Mouse (Mus musculus) spleen, adult 2 months (tissue): ENCODE measurements around the gene Cd200r3. TPM values are rescaled to one million over a fixed set of nuclear protein-coding genes. Genes with fewer than 3 reads are reported as not detected.
A peak's percentile ranks its signal among the peaks of the same experiment; 100 is the strongest.

ENCODE experiments used
- DNase-seq, 2 experiments: peaks; one replicate each; pipeline versions ENCODE4 v3.0.0 to v3.0.0-alpha.2; 2012 to 2021; ENCODE audit warnings: low spot score in 2 of 2, low read depth in 1 of 2
- H3K27ac ChIP-seq: fragments of 200-500 bp; 2 replicates; pipeline ENCODE4 v1.5.1; 2012; ENCODE audit warnings: low read length, inconsistent platforms; ENCODE audit not compliant: insufficient read depth
- H3K27me3 ChIP-seq: fragments of 200-500 bp; 2 replicates; pipeline ENCODE4 v1.6.1; 2012; ENCODE audit warnings: mild to moderate bottlenecking, moderate library complexity, low read length, inconsistent platforms; ENCODE audit not compliant: control insufficient read depth, insufficient read depth
- H3K36me3 ChIP-seq: fragments of 200-500 bp; 2 replicates; pipeline ENCODE4 v1.6.1; 2012; ENCODE audit warnings: mild to moderate bottlenecking, low read length, inconsistent platforms; ENCODE audit not compliant: control insufficient read depth, insufficient read depth
- H3K4me1 ChIP-seq: fragments of 200-500 bp; 2 replicates; pipeline ENCODE4 v1.6.1; 2011; ENCODE audit warnings: inconsistent platforms; ENCODE audit not compliant: control insufficient read depth, insufficient read depth, insufficient read length
- H3K4me3 ChIP-seq: fragments of 200-500 bp; 2 replicates; pipeline ENCODE4 v1.5.1; 2011; ENCODE audit warnings: mild to moderate bottlenecking, inconsistent platforms; ENCODE audit not compliant: insufficient read depth, insufficient read length; ENCODE audit errors: extremely low read depth
- CTCF ChIP-seq: fragments of 200-500 bp; IDR thresholded peaks from 2 replicates; pipeline ENCODE4 v1.5.1; 2011; ENCODE audit warnings: mild to moderate bottlenecking, inconsistent platforms; ENCODE audit not compliant: insufficient read depth, insufficient read length, insufficient replicate concordance; ENCODE audit errors: extremely low read depth
- POLR2A ChIP-seq: fragments of 200-500 bp; IDR thresholded peaks from 2 replicates; pipeline ENCODE4 v1.6.1; 2011; ENCODE audit warnings: low read depth, low read length, inconsistent platforms
- WGBS: fragments of 180-500 bp; shearing (Covaris S2); methylation state at CpG from one replicate; pipeline ENCODE4 v1.1.7; 2018; 5-methylcytosine and 5-hydroxymethylcytosine counted together
- polyA plus RNA-seq: library from polyadenylated mRNA; depleted of rRNA; stranded (reverse); fragments of >200 nt; gene quantifications from 2 replicates; pipeline ENCODE4 v1.2.3, GENCODE M21; 2012

Gene Cd200r3
- polyA plus RNA-seq, 1 experiment: 0.19 TPM

- no peak for TF ChIP-seq CTCF
- no peak for TF ChIP-seq POLR2A
- H3K4me3 ChIP-seq: no peak overlapping the region
- no peaks in the 10 kb centered on the region; the same call in 1 of the 2 replicates for H3K4me1 ChIP-seq
- no peaks in the 10 kb centered on the region for H3K36me3 ChIP-seq
- H3K27ac ChIP-seq: no peak overlapping the region
- 51% methylated on average over 2 of the region's 2 CpGs for WGBS
- H3K27me3 ChIP-seq: no peaks in the 10 kb centered on the region
- DNase-seq: no peak
Observed at GRCm38 (mm10) chr16:44986029-44986428, 42.6 kb downstream of the Cd200r3 start.

GRCm38 (mm10) chr16:44988667-44989357, 45.3 kb downstream of the Cd200r3 start:
- TF ChIP-seq POLR2A (no peak), CTCF (no peak)
- Histone ChIP-seq H3K4me3 (no peak overlapping the region), H3K27ac (no peak overlapping the region), H3K36me3 (no peaks in the 10 kb centered on the region), H3K27me3 (no peaks in the 10 kb centered on the region), H3K4me1 (peaks cover 3% of the 10 kb centered on the region; the same call in 1 of the 2 replicates)
- no peak for DNase-seq
- 91% methylated on average over 4 of the region's 4 CpGs for WGBS

GRCm38 (mm10) chr16:44993319-44994019, 50.0 kb downstream of the Cd200r3 start:
- Histone ChIP-seq H3K36me3 (no peaks in the 10 kb centered on the region), H3K27ac (no peak overlapping the region), H3K4me3 (no peak overlapping the region), H3K4me1 (peaks cover 3% of the 10 kb centered on the region; the same call in 1 of the 2 replicates), H3K27me3 (no peaks in the 10 kb centered on the region)
- TF ChIP-seq POLR2A (no peak), CTCF (no peak)
- WGBS: 46% methylated on average over 4 of the region's 4 CpGs
- DNase-seq: peak; percentile 23 to 36

GRCm38 (mm10) chr16:44994206-44994953, 50.9 kb downstream of the Cd200r3 start:
- DNase-seq: no peak

GRCm38 (mm10) chr16:44995111-44995510, 51.6 kb downstream of the Cd200r3 start:
- Histone ChIP-seq H3K4me3 (no peak overlapping the region), H3K4me1 (peaks cover 9% of the 10 kb centered on the region; the same call in 1 of the 2 replicates), H3K27me3 (no peaks in the 10 kb centered on the region), H3K27ac (no peak overlapping the region), H3K36me3 (no peaks in the 10 kb centered on the region)
- no peak for DNase-seq
- WGBS: 73% methylated on average over 1 of the region's 1 CpGs
- TF ChIP-seq CTCF (no peak), POLR2A (no peak)

More at GRCm38 (mm10) chr16:44994206-44994953, 50.9 kb downstream of the Cd200r3 start:
- Histone ChIP-seq H3K27ac (no peak overlapping the region), H3K4me3 (no peak overlapping the region), H3K27me3 (no peaks in the 10 kb centered on the region), H3K4me1 (peaks cover 4% of the 10 kb centered on the region; the same call in 1 of the 2 replicates), H3K36me3 (no peaks in the 10 kb centered on the region)
- 86% methylated on average over 6 of the region's 6 CpGs for WGBS
- TF ChIP-seq CTCF: no peak
- TF ChIP-seq POLR2A: no peak

GRCm38 (mm10) chr16:44996701-44997100, 53.2 kb downstream of the Cd200r3 start:
- no peaks in the 10 kb centered on the region for H3K36me3 ChIP-seq
- TF ChIP-seq POLR2A (no peak), CTCF (no peak)
- H3K27me3 ChIP-seq: no peaks in the 10 kb centered on the region
- 81% methylated on average over 1 of the region's 1 CpGs for WGBS
- H3K27ac ChIP-seq: no peak overlapping the region
- peaks cover 10% of the 10 kb centered on the region; the same call in 1 of the 2 replicates for H3K4me1 ChIP-seq
- H3K4me3 ChIP-seq: no peak overlapping the region
- DNase-seq: no peak
